Mouse (Mus musculus) central nervous system, embryonic 11.5 days (tissue): Measurements from ENCODE around the gene Rnd2. TPM values are rescaled to one million over a fixed set of nuclear protein-coding genes. Genes with fewer than 3 reads are reported as not detected.

Experiments
- polyA plus RNA-seq: library from polyadenylated mRNA; depleted of rRNA; stranded (reverse); fragments of >200 nt; gene quantifications from 2 replicates; pipeline ENCODE4 v1.2.3, GENCODE M21; 2012; rRNA removed

The Rnd2 gene
- 95.7 and 130 TPM in 2 replicates for polyA plus RNA-seq

DNA sequence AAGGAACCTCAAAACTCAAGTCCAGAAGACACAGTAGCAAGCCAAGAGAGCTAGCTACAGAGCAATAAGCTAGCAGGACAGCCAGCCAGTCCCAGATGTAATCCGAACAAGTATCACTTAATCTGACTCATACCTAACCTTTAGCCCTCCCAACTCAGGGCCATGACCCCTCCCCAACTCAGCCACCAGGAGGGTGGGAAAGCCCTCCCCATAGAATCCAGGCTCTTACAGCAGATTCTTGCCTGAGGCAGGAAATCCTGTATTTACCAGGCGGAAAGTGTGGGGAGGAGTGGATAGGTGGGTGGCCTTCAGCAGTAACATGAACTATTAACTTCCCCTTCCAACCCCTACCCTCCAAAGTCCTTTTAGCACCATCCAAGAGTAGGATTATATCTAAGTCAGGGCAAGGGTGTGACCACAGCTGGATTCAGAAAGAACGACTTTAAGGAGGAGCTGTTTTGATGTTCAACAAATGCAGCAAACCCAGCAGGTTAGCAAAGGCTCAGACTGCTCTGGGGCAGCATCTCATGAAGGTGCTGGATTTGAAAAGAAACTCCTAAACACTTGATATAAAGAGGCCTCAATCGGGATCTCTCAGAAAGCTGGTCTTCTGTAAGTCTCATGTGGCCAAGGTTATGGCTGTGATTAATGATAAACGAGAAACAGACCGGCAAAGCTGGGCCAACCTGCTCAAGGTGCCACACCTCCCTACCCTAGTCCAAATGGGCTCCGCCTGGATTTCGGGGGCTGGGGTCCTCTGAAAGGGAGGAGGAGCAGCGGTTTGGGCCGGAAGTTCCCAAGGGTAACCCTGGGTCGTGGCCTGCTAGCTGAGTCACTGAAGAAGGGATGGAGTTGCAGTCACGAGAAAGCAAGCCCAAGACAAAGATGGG is at the start of gene Rnd2:
Gene Rnd2 (plus strand): TSS at position 789 of the 890 bp plus-strand sequence.

DNA sequence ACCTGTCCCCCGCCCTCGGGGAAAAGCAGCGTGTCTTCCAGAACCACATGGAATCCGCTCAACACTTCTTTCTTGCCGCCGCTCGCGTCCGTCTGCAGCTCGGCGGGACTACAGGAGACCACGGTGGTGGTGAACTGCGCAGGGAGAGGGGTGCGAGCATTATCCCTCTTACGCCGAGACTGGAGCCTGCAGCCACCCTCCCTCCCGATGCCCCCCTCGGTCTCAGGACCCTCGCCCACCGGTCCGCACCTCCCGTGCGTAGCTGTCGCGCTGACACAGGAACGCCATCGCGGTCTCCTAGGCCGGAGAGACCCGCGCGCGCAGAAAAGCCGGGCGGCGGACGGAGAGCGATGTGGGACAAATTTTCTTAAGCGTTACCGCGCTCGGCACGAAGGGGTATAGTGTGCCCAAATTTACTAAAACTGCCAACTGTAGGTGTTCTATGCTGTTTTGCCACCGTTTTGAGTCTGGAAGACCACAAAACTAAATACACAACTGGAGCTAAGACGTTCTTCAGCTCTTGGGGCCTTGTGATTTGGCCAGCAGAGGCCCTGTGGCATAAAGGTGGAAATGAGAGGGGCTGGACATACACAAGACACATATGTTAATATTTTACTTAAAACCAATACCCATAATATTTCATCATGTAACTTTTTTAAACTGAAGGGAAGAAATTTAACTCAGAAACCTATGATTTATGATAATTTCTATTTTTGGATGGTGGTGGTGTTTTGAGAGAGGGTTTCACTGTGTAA is 47.5 kb upstream of the Rnd2 start, which contains the start of gene Aarsd1:
Gene Aarsd1 (minus strand): TSS at position 515 of the 755 bp plus-strand sequence.

DNA sequence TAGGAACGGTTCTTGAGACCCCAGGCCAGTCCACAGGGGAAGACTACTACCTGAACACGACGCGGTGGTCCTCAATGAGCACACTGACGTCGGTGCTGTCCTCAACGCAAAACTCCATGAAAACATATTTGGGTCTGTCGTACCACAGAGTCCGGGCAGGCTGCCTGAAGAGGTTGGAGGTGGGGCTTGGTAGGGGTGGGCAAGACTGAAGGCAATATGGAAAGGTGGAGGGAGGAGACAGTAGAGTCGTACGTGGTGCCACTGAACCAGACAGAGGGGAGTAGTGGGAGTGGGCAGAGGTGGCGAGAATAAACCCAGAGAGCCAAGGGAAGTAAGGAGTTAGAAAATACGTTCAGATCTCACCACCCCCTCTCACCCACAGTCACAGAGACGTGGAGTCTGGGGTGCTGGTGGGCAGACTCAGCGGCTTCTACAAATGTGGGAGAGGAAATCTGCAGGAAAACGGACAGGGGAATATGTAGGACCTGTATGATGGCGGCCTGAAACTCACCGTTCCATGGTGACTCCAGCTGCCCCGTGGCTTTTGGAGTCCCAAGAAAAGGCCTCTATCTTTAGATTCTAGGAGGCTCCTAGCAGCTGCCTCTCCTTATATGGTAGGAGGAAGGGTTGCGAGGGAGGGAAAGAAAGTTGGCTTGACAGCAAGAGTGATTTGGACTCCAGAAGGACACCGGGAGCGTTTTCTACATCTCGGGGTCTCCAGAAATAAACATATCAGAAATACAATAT is 40.5 kb upstream of the Rnd2 start, which contains the start of gene Gm27029:
Gene Gm27029 (minus strand): TSS at position 692 of the 747 bp plus-strand sequence.

GRCm38 (mm10) chr11:101424925-101425813 is 39.6 kb upstream of the Rnd2 start, which contains the start of the genes Rundc1 and Ptges3l:
Gene Rundc1 (plus strand): TSS chr11:101425085.
Gene Ptges3l (minus strand): TSS chr11:101425333.

GRCm38 (mm10) chr11:101442127-101442693 is 22.6 kb upstream of the Rnd2 start, which contains the start of gene Rpl27:
Gene Rpl27 (plus strand): TSS chr11:101442298.

GRCm38 (mm10) chr11:101448274-101448746 is 16.5 kb upstream of the Rnd2 start, which contains the start of gene Ifi35:
Gene Ifi35 (plus strand): TSS chr11:101448407.

GRCm38 (mm10) chr11:101465869-101466551 is 1.2 kb downstream of the Rnd2 start, which contains the start of gene Vat1:
Gene Vat1 (minus strand): TSS chr11:101466230.

Other genes with a start within 250 kb of the Rnd2 start
- 11.1 and 20.0 TPM in 2 replicates for gene Ezh1, start 238.5 kb upstream of the Rnd2 start, polyA plus RNA-seq
- 41.2 and 53.6 TPM in 2 replicates for gene Ramp2, start 219.0 kb upstream of the Rnd2 start, polyA plus RNA-seq
- 46.6 and 64.9 TPM in 2 replicates for gene Vps25, start 211.3 kb upstream of the Rnd2 start, polyA plus RNA-seq
- gene Wnk4, start 204.4 kb upstream of the Rnd2 start, polyA plus RNA-seq: 7.6 and 8.6 TPM in 2 replicates
- 1.1 and 1.8 TPM in 2 replicates for gene Cntd1, start 186.0 kb upstream of the Rnd2 start, polyA plus RNA-seq
- gene Coa3, start 185.9 kb upstream of the Rnd2 start, polyA plus RNA-seq: 93.9 and 163 TPM in 2 replicates
- gene Becn1, start 162.7 kb upstream of the Rnd2 start, polyA plus RNA-seq: 115 and 433 TPM in 2 replicates
- 101 and 138 TPM in 2 replicates for gene Psme3, start 148.8 kb upstream of the Rnd2 start, polyA plus RNA-seq
- 8.2 and 8.5 TPM in 2 replicates for gene Aoc2, start 139.9 kb upstream of the Rnd2 start, polyA plus RNA-seq
- gene Aoc3, start 134.4 kb upstream of the Rnd2 start, polyA plus RNA-seq: 0.22 and 0.24 TPM in 2 replicates
- gene G6pc, start 97.4 kb upstream of the Rnd2 start, polyA plus RNA-seq: not detected in 2 replicates
- 59.2 and 85.3 TPM in 2 replicates for gene Aarsd1, start 47.4 kb upstream of the Rnd2 start, polyA plus RNA-seq
- gene Gm27029, start 40.2 kb upstream of the Rnd2 start, polyA plus RNA-seq: 3.7 and 5.7 TPM in 2 replicates
- gene Rundc1, start 39.9 kb upstream of the Rnd2 start, polyA plus RNA-seq: 18.1 and 22.8 TPM in 2 replicates
- 6.3 and 9.9 TPM in 2 replicates for gene Ptges3l, start 39.7 kb upstream of the Rnd2 start, polyA plus RNA-seq
- gene Rpl27, start 22.7 kb upstream of the Rnd2 start, polyA plus RNA-seq: 657 and 1,364 TPM in 2 replicates
- gene Ifi35, start 16.6 kb upstream of the Rnd2 start, polyA plus RNA-seq: 4.4 and 4.6 TPM in 2 replicates
- gene Vat1, start 1.2 kb downstream of the Rnd2 start, polyA plus RNA-seq: 63.1 and 63.6 TPM in 2 replicates
- 17.4 and 18.9 TPM in 2 replicates for gene Brca1, start 87.0 kb downstream of the Rnd2 start, polyA plus RNA-seq
- gene Nbr1, start 87.2 kb downstream of the Rnd2 start, polyA plus RNA-seq: 82.2 and 99.2 TPM in 2 replicates
- 2.8 and 3.0 TPM in 2 replicates for gene Tmem106a, start 117.2 kb downstream of the Rnd2 start, polyA plus RNA-seq
- gene Gm11634, start 134.3 kb downstream of the Rnd2 start, polyA plus RNA-seq: not detected in 2 replicates
- 27.1 and 46.1 TPM in 2 replicates for gene Rdm1, start 162.2 kb downstream of the Rnd2 start, polyA plus RNA-seq
- 12.3 and 12.8 TPM in 2 replicates for gene Arl4d, start 200.5 kb downstream of the Rnd2 start, polyA plus RNA-seq